Mouse (Mus musculus) heart, embryonic 16.5 days (tissue): ENCODE results near the gene Tmem30b. TPM values are rescaled to one million over a fixed set of nuclear protein-coding genes. Genes with fewer than 3 reads are reported as not detected.

Experiments used
- ATAC-seq: fragments of 200-750 bp; cut with Nextera tagmentation; replicated peaks from 2 replicates; pipeline ENCODE4 v1.8.0; 2017; ENCODE audit warnings: moderate number of reproducible peaks; ENCODE audit not compliant: insufficient read depth, low FRiP score; ENCODE audit errors: extremely low read depth
- H3K27ac ChIP-seq: fragments of 300-500 bp; sonication (generic); 2 replicates; pipeline ENCODE4 v1.5.1; 2014; ENCODE audit warnings: mild to moderate bottlenecking, low read length, control low read depth, moderate library complexity
- H3K27me3 ChIP-seq: fragments of 300-500 bp; sonication (generic); 2 replicates; pipeline ENCODE4 v1.6.1; 2014; ENCODE audit warnings: low read length, mixed read lengths; ENCODE audit not compliant: control insufficient read depth, insufficient read depth
- H3K36me3 ChIP-seq: fragments of 300-500 bp; sonication (generic); 2 replicates; pipeline ENCODE4 v1.6.1; 2014; ENCODE audit not compliant: control insufficient read depth, insufficient read depth
- H3K4me1 ChIP-seq: fragments of 300-500 bp; sonication (generic); 2 replicates; pipeline ENCODE4 v1.6.1; 2014; ENCODE audit warnings: low read length, mixed read lengths; ENCODE audit not compliant: control insufficient read depth, insufficient read depth
- H3K4me2 ChIP-seq: fragments of 300-500 bp; sonication (generic); 2 replicates; pipeline ENCODE4 v1.6.1; 2014; ENCODE audit warnings: low read depth, mild to moderate bottlenecking, control low read depth, low read length
- H3K4me3 ChIP-seq: fragments of 300-500 bp; sonication (generic); 2 replicates; pipeline ENCODE4 v1.5.1; 2014; ENCODE audit warnings: mild to moderate bottlenecking, control low read depth, low read length
- H3K9ac ChIP-seq: fragments of 300-500 bp; sonication (generic); 2 replicates; pipeline ENCODE4 v1.6.1; 2014; ENCODE audit warnings: low read length, control low read depth
- H3K9me3 ChIP-seq: fragments of 300-500 bp; sonication (generic); replicated peaks from 2 replicates; pipeline ENCODE4 v1.6.1; 2016; ENCODE audit warnings: low read length; ENCODE audit not compliant: control insufficient read depth
- WGBS: fragments of 180-500 bp; shearing (Covaris S2); extraction: QIAGEN DNeasy Blood & Tissue Kit; methylation state at CpG from one replicate; pipeline ENCODE4 v1.1.7; 2014; 5-methylcytosine and 5-hydroxymethylcytosine counted together
- polyA plus RNA-seq: library from polyadenylated mRNA; unstranded; fragments of >200 nt; fragmentation: Nextera tagmentation; extraction: Ambion mirVana; gene quantifications from 2 replicates; pipeline ENCODE4 v1.2.1, GENCODE M21; 2015

Gene Tmem30b
- polyA plus RNA-seq, result 1.9 and 3.0 TPM in 2 replicates

DNA sequence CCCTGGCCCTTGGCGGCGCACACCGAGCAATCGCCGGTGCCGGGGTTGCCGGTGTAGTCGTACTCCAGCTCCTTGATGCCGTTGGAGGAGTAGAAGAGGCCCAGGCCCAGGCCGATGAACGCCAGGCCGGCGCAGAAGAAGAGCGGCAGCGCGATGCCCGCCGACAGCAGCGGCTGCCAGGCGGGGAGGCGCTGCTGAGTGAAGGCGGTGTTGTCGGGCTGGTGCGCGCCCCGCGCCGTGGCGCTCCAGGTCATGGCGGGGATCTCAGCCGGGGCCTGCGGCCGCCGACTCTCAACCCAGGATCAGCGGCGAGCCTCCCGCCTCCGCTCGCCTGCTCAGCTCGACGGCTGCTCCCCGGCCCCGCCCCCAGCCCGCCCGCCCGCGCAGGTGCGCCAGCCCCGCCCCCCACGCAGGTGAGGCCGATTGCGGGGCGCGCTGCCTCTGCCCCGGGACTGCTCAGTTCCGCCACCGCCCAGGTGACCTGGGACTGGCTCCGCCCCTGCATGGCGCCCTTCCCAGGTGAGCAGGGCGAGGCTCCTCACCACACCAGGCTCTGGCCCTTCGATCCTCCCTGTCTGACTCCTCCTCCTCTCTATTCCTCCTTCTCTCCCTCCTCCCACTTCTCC lies at the start of gene Tmem30b:
Tmem30b (minus strand) TSS at position 307 of the 626 bp plus-strand sequence.
- Histone ChIP-seq H3K9ac (peak within 1 kb of the TSS; percentile 23), H3K9me3 (no peaks in the 10 kb centered on the region), H3K4me1 (peaks cover 4% of the 10 kb centered on the region; the same call in 1 of the 2 replicates), H3K36me3 (no peaks in the 10 kb centered on the region), H3K4me2 (peak within 1 kb of the TSS; percentile 64), H3K27ac (no peak within 1 kb of the TSS), H3K27me3 (peaks cover 67% of the 10 kb centered on the region), H3K4me3 (peak within 1 kb of the TSS; percentile 46)
- 4% methylated on average over 54 of the region's 61 CpGs for WGBS
- ATAC-seq, result peak; percentile 51

DNA sequence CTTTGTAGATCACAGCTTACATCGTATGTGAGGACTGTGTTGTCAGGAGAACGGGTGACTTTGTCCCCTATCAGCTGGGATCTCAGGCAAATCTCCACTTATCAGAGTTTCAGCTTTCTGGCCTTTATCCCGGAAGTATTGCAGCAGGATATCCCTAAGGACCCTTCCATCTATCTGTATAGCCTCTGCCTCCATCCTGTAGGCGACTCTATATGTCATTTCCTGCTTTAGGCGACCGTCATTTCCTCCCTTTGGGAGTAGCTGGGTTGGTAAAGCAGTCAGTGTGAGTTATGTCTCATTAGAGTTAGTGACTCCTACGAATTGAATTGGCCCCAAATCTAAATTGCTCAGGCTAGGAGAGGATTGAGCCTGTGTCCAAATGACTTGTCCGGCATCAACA lies 49.0 kb upstream of the Tmem30b start:
- no peak for ATAC-seq
- no peaks in the 10 kb centered on the region for H3K9me3 ChIP-seq
- no peak overlapping the region for H3K4me3 ChIP-seq
- H3K9ac ChIP-seq, result no peak overlapping the region
- no peaks in the 10 kb centered on the region for H3K27me3 ChIP-seq
- 56% methylated on average over 8 of the region's 8 CpGs for WGBS
- peaks cover 3% of the 10 kb centered on the region for H3K4me1 ChIP-seq
- peak overlapping the region; percentile 29; the same call in 1 of the 2 replicates for H3K27ac ChIP-seq
- no peak overlapping the region for H3K4me2 ChIP-seq
- H3K36me3 ChIP-seq, result no peaks in the 10 kb centered on the region

DNA sequence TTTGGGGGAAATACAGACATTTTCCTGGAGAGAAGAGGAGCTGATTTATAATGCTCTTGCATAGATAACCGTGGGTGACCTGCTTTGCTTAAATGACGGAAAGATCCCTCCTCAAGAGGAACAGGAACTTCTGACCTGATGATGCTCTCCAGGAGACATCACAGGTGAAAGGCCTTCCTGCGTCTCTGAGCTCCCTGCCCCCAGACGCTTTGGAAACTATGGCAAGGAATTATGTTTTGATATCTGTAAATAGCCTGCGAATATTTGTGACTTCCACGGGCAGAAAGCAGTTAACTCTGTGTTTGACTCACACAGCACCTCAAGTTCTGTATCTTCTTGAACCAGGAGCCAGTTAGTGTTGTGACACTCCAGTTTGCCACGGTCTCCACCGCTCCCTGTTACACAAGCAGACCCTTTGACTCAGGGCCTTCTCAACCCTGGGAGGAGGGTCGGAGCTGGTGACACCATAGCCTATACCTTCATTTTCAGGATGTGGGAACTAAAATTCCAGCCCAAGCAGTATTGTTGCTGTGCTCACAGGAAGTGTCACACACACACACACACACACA lies 48.1 kb upstream of the Tmem30b start:
- 65% methylated on average over 9 of the region's 9 CpGs for WGBS
- Histone ChIP-seq H3K27ac (peak overlapping the region; percentile 56), H3K36me3 (no peaks in the 10 kb centered on the region)

DNA sequence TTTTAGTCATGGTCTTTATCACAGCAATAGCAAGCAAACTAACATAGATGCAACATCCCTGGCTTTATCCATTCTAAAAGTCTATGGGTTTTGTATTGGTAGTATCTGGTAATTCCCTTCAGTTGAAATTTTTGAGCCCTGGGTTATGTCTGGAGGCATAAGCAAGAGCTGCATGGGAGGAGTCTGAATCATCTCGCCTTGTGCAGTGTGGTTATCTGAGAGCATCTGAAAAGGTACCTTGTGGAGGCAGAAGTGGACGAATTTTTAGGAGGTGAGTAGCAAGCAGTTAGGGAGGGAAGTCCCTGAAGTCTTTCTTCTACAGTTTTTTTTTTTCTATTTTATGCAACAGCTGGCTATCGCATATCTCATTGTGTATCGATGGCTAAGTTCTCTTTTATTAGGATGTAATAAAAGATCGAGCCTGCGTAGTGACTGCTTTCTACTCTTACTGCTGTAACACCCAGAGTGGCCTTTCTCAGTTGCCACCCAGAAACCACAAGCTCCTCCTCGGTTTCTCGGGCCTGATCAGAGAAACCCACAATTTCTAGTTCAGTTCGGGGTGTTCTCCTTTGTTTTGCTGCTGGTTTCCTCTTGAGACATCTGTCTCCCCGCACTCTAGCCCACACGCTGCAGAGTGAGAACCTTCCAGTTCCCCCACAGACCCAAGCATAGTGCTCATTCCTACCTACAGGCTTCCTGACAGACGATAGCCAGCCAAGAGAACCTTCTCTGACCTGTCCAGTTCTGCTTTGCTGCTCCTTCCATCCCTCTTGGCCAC lies 47.0 kb upstream of the Tmem30b start:
- 0 out of 2 replicates have a peak, but pooled peaks have one; percentile 25 for ATAC-seq
- no peaks in the 10 kb centered on the region for H3K9me3 ChIP-seq
- H3K4me2 ChIP-seq, result no peak overlapping the region
- H3K4me3 ChIP-seq, result no peak overlapping the region
- peaks cover 3% of the 10 kb centered on the region; the same call in 1 of the 2 replicates for H3K4me1 ChIP-seq
- H3K36me3 ChIP-seq, result no peaks in the 10 kb centered on the region
- H3K27ac ChIP-seq, result peak overlapping the region; percentile 56
- no peak overlapping the region for H3K9ac ChIP-seq
- WGBS, result 71% methylated on average over 12 of the region's 12 CpGs
- H3K27me3 ChIP-seq, result no peaks in the 10 kb centered on the region

More for the DNA sequence above, 48.1 kb upstream of the Tmem30b start:
- Histone ChIP-seq H3K4me1 (peaks cover 3% of the 10 kb centered on the region), H3K4me3 (no peak overlapping the region), H3K27me3 (no peaks in the 10 kb centered on the region), H3K4me2 (no peak overlapping the region), H3K9me3 (no peaks in the 10 kb centered on the region), H3K9ac (no peak overlapping the region)
- no peak for ATAC-seq

DNA sequence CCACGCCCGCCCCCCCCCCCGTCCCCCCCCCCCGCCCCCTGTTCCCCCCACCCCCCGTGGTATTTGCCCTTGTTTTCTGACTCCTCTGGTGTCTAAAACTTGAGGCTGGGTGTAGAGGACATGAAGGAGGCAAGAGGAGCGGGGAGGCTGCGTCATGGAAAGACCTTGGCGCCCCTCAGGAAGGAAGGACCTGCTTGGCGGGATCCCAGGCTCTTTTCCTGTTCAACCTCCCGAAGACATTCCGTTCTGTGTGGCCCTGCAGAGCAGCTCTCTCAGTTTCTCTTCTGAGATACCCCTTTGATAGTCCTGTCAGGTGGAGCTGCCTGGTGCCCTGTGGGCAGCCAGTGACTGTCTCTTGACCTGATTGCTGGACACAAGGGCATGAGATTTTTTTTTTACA lies 45.4 kb upstream of the Tmem30b start:
- Histone ChIP-seq H3K9ac (no peak overlapping the region), H3K4me3 (no peak overlapping the region), H3K4me1 (peaks cover 3% of the 10 kb centered on the region; the same call in 1 of the 2 replicates), H3K9me3 (no peaks in the 10 kb centered on the region), H3K4me2 (peak overlapping the region; percentile 24; the same call in 1 of the 2 replicates), H3K36me3 (no peaks in the 10 kb centered on the region), H3K27ac (peak overlapping the region; percentile 75), H3K27me3 (peaks cover 2% of the 10 kb centered on the region; the same call in 1 of the 2 replicates)
- peak; percentile 71 for ATAC-seq
- 61% methylated on average over 8 of the region's 11 CpGs for WGBS

DNA sequence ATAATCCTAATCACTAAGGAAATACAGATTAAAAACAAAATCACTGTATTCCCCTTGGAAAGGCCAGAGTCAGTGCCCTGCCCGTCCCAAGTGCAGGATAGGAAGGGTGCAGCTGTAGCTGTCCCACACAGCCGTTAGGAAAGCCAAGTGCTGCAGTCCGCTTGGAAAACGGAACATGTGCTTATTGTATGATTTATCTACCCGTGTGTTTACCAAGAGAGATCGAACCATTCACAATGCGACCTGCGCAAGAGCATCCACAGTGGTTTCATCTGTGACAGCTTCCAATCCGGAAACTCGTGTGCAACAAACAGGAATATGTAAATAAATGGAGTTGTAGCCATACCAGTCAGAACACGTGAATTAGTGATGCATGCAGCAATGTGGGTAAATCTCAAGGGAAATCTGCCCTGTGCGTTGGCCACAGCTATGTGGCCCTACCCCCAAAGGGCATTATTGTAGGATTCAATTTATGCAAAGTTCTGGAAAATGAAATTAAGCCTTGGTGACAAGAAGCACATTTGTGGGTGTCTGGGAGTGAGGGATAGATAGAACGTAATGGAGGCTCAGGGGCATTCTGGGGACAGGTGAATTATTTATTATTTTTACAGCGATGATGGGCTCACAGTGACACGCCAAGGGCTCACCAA lies 44.6 kb upstream of the Tmem30b start:
- no peak overlapping the region for H3K4me3 ChIP-seq
- peaks cover 3% of the 10 kb centered on the region; the same call in 1 of the 2 replicates for H3K4me1 ChIP-seq
- H3K36me3 ChIP-seq, result no peaks in the 10 kb centered on the region
- H3K27ac ChIP-seq, result peak overlapping the region; percentile 33
- H3K4me2 ChIP-seq, result no peak overlapping the region
- ATAC-seq, result no peak
- H3K27me3 ChIP-seq, result peaks cover 5% of the 10 kb centered on the region
- WGBS, result 74% methylated on average over 15 of the region's 15 CpGs
- H3K9me3 ChIP-seq, result no peaks in the 10 kb centered on the region
- H3K9ac ChIP-seq, result no peak overlapping the region

DNA sequence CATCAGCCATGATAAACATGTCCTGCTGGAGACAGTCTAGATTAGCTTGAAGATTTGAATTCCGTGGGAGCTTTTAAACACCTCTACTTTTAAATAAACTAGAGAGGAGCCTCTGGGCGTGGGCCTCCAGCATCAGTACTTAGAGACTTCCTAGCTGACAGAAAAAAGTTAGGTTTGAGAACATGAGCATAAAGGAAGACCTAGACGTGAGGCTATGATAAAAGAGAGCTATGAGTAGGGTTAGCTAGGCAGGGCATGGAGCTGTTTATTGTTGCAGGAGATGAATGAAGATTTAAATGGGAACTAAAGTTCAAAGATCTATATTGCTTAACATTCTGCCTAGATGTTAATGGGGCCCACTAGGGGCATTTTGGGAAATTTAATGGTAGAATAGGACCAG lies 41.1 kb upstream of the Tmem30b start:
- Histone ChIP-seq H3K4me2 (peak overlapping the region; percentile 55), H3K9me3 (no peaks in the 10 kb centered on the region), H3K4me1 (0 out of 2 replicates have a peak, but pooled peaks cover 4% of the 10 kb centered on the region), H3K27ac (no peak overlapping the region), H3K9ac (0 out of 2 replicates have a peak overlapping the region, but pooled peaks have one; percentile 25), H3K27me3 (peaks cover 8% of the 10 kb centered on the region), H3K36me3 (no peaks in the 10 kb centered on the region), H3K4me3 (peak overlapping the region; percentile 28)
- no peak for ATAC-seq
- WGBS, result 46% methylated on average over 3 of the region's 3 CpGs

DNA sequence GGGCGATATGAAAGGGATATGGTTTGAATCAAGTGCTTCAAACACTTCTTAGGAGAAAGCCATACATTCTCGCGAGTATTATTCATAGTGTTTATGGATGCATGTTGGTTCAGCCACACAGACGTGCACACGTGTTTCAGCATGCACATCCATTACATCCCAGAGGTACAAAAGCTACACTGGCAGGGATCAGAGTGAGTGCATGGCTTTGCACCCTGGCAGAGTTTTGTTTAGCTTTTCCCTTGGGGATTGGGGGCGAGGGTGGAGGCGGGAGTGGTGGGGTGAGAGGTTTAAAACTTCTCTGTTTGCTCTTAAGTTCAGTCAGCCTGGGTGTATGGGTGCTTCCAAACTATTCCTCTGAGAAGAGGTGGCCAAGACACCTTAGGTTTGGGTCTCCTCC lies 39.7 kb upstream of the Tmem30b start:
- 0 out of 2 replicates have a peak, but pooled peaks cover 4% of the 10 kb centered on the region for H3K4me1 ChIP-seq
- H3K4me2 ChIP-seq, result peak overlapping the region; percentile 88
- no peak for ATAC-seq
- H3K36me3 ChIP-seq, result no peaks in the 10 kb centered on the region
- H3K4me3 ChIP-seq, result peak overlapping the region; percentile 87
- H3K9me3 ChIP-seq, result no peaks in the 10 kb centered on the region
- H3K9ac ChIP-seq, result peak overlapping the region; percentile 93
- peaks cover 8% of the 10 kb centered on the region for H3K27me3 ChIP-seq
- peak overlapping the region; percentile 35 for H3K27ac ChIP-seq
- 3% methylated on average over 7 of the region's 7 CpGs for WGBS
